Mouse (Mus musculus) stomach, embryonic 14.5 days (tissue): ENCODE results near the gene Tgif2. TPM values are rescaled to one million over a fixed set of nuclear protein-coding genes. Genes with fewer than 3 reads are reported as not detected.
A peak's percentile ranks its signal among the peaks of the same experiment; 100 is the strongest.

Experiments used
- ATAC-seq: fragments of 200-750 bp; cut with Nextera tagmentation; 2 replicates; pipeline ENCODE4 v1.8.0; 2017; ENCODE audit warnings: low read depth, moderate TSS enrichment; ENCODE audit not compliant: insufficient number of reproducible peaks, insufficient read depth, low FRiP score
- H3K27ac ChIP-seq: fragments of 300-500 bp; sonication (generic); 2 replicates; pipeline ENCODE4 v1.5.1; 2014; ENCODE audit warnings: mild to moderate bottlenecking, low read length, moderate library complexity, mixed read lengths
- H3K27me3 ChIP-seq: fragments of 300-500 bp; sonication (generic); 2 replicates; pipeline ENCODE4 v1.6.1; 2014; ENCODE audit warnings: low read length, control low read depth, mixed read lengths; ENCODE audit not compliant: control insufficient read depth, insufficient read depth
- H3K36me3 ChIP-seq: fragments of 300-500 bp; sonication (generic); 2 replicates; pipeline ENCODE4 v1.6.1; 2014; ENCODE audit warnings: mild to moderate bottlenecking, control low read depth, low read length, moderate library complexity, mixed read lengths; ENCODE audit not compliant: control insufficient read depth, insufficient read depth
- H3K4me1 ChIP-seq: fragments of 300-500 bp; sonication (generic); 2 replicates; pipeline ENCODE4 v1.6.1; 2014; ENCODE audit warnings: low read length, control low read depth, mixed read lengths; ENCODE audit not compliant: control insufficient read depth, insufficient read depth
- H3K4me2 ChIP-seq: fragments of 300-500 bp; sonication (generic); replicated peaks from 2 replicates; pipeline ENCODE4 v1.6.1; 2014; ENCODE audit warnings: low read depth, low read length, control low read depth
- H3K4me3 ChIP-seq: fragments of 300-500 bp; sonication (generic); 2 replicates; pipeline ENCODE4 v1.5.1; 2014; ENCODE audit warnings: low read depth, low read length, control low read depth
- H3K9ac ChIP-seq: fragments of 300-500 bp; sonication (generic); replicated peaks from 2 replicates; pipeline ENCODE4 v1.6.1; 2014; ENCODE audit warnings: low read depth, mild to moderate bottlenecking, control low read depth, low read length, moderate library complexity, mixed read lengths
- H3K9me3 ChIP-seq: fragments of 300-500 bp; sonication (generic); 2 replicates; pipeline ENCODE4 v1.6.1; 2016; ENCODE audit warnings: low read depth, low read length, control low read depth; ENCODE audit not compliant: control insufficient read depth
- WGBS: fragments of 180-500 bp; shearing (Covaris S2); extraction: QIAGEN DNeasy Blood & Tissue Kit; methylation state at CpG from one replicate; pipeline ENCODE4 v1.1.7; 2014; 5-methylcytosine and 5-hydroxymethylcytosine counted together
- polyA plus RNA-seq: library from polyadenylated mRNA; unstranded; fragments of >200 nt; fragmentation: Nextera tagmentation; extraction: Ambion mirVana; gene quantifications from 2 replicates; pipeline ENCODE4 v1.2.1, GENCODE M21; 2014

Gene Tgif2
- polyA plus RNA-seq, 1 experiment from 2014 or later = 73.7 TPM

GRCm38 (mm10) chr2:156840301-156841027 lies 657 bp downstream of the Tgif2 start:
- Histone ChIP-seq H3K4me2 (peak overlapping the region; percentile 71), H3K27ac (peak overlapping the region; percentile 98), H3K4me1 (peaks cover 48% of the 10 kb centered on the region), H3K36me3 (peaks cover 20% of the 10 kb centered on the region), H3K27me3 (no peaks in the 10 kb centered on the region), H3K4me3 (peak overlapping the region; percentile 92), H3K9ac (peak overlapping the region; percentile 86), H3K9me3 (no peaks in the 10 kb centered on the region)
- peak; percentile 28 for ATAC-seq
- under 1% methylated on average over 66 of the region's 79 CpGs for WGBS

DNA sequence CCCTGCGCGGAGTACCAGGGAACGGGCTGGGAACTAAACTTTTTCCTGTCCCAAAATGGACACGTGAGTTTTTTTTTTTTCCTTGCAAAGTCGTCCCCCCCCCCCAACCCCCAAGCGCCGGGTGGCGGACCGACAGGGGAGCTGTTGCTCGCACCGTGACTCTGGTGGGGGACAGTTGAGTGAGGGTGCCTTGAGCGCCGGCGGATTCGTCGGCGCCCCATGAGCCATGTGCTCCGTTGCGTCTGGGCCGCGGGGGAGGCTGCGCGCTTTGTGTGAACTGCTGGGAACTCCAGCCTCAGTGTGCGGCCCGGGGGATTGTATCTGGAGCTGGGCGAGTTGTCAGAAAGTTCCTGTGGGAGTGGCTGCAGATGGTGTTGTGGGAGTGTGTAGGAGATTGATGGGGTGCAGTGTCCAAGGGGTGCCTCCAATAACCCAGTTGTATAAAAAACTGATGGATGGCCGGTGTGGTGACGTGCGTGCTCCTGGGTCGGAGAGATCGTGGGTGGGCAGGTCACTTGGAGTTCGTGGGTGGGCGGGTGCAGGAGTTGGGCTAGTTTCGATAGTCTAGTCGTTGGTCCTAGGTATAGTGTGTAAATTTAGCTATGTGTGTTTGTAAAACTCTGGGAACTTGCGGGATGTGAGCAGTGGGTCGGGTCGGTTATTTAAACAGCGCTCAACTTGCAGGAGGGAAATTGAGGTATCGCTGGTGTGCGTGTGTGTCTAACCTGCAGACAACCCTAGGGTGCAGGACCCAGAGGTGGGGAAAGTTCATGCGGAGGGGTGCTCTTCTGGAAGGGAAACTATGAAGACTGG lies 1.4 kb downstream of the Tgif2 start:
- H3K4me1 ChIP-seq = peaks cover 50% of the 10 kb centered on the region

GRCm38 (mm10) chr2:156841841-156842706 lies 2.3 kb downstream of the Tgif2 start:
- H3K9ac ChIP-seq = peak overlapping the region; percentile 86
- no peaks in the 10 kb centered on the region for H3K9me3 ChIP-seq
- peak overlapping the region; percentile 92 for H3K4me3 ChIP-seq
- peak overlapping the region; percentile 98 for H3K27ac ChIP-seq
- H3K36me3 ChIP-seq = peaks cover 26% of the 10 kb centered on the region
- no peaks in the 10 kb centered on the region for H3K27me3 ChIP-seq
- 2% methylated on average over 20 of the region's 20 CpGs for WGBS
- peaks cover 50% of the 10 kb centered on the region for H3K4me1 ChIP-seq
- ATAC-seq = peak; percentile 0; the same call in 1 of the 2 replicates
- H3K4me2 ChIP-seq = peak overlapping the region; percentile 71

More for the DNA sequence above, 1.4 kb downstream of the Tgif2 start:
- H3K27ac ChIP-seq = peak overlapping the region; percentile 98
- peak overlapping the region; percentile 71 for H3K4me2 ChIP-seq
- H3K4me3 ChIP-seq = peak overlapping the region; percentile 92
- peak overlapping the region; percentile 86 for H3K9ac ChIP-seq
- H3K36me3 ChIP-seq = peaks cover 25% of the 10 kb centered on the region
- H3K27me3 ChIP-seq = no peaks in the 10 kb centered on the region
- under 1% methylated on average over 41 of the region's 42 CpGs for WGBS
- no peaks in the 10 kb centered on the region for H3K9me3 ChIP-seq
- ATAC-seq = peak; percentile 8; the same call in 1 of the 2 replicates

GRCm38 (mm10) chr2:156842711-156843110 lies 2.9 kb downstream of the Tgif2 start:
- H3K4me3 ChIP-seq = peak overlapping the region; percentile 92
- peaks cover 52% of the 10 kb centered on the region for H3K4me1 ChIP-seq
- no peak overlapping the region; the same call in 1 of the 2 replicates for H3K9ac ChIP-seq

GRCm38 (mm10) chr2:156843331-156843730 lies 3.5 kb downstream of the Tgif2 start:
- Histone ChIP-seq H3K27ac (peak overlapping the region; percentile 40; the same call in 1 of the 2 replicates), H3K4me2 (peak overlapping the region; percentile 71), H3K9ac (no peak overlapping the region), H3K36me3 (peaks cover 38% of the 10 kb centered on the region), H3K4me3 (no peak overlapping the region), H3K4me1 (peaks cover 54% of the 10 kb centered on the region), H3K27me3 (no peaks in the 10 kb centered on the region), H3K9me3 (no peaks in the 10 kb centered on the region)
- no peak for ATAC-seq
- 62% methylated on average over 10 of the region's 10 CpGs for WGBS

More at GRCm38 (mm10) chr2:156842711-156843110, 2.9 kb downstream of the Tgif2 start:
- no peak for ATAC-seq
- WGBS = 7% methylated on average over 11 of the region's 11 CpGs
- Histone ChIP-seq H3K27ac (peak overlapping the region; percentile 98), H3K9me3 (no peaks in the 10 kb centered on the region), H3K4me2 (peak overlapping the region; percentile 71), H3K36me3 (peaks cover 32% of the 10 kb centered on the region), H3K27me3 (no peaks in the 10 kb centered on the region)

GRCm38 (mm10) chr2:156844715-156845114 lies 4.9 kb downstream of the Tgif2 start:
- no peaks in the 10 kb centered on the region for H3K27me3 ChIP-seq
- 44% methylated on average over 10 of the region's 10 CpGs for WGBS
- peak overlapping the region; percentile 0; the same call in 1 of the 2 replicates for H3K4me2 ChIP-seq
- no peak for ATAC-seq
- no peak overlapping the region for H3K4me3 ChIP-seq
- H3K9me3 ChIP-seq = no peaks in the 10 kb centered on the region
- no peak overlapping the region for H3K9ac ChIP-seq
- H3K4me1 ChIP-seq = peaks cover 48% of the 10 kb centered on the region
- H3K27ac ChIP-seq = peak overlapping the region; percentile 74
- peaks cover 48% of the 10 kb centered on the region for H3K36me3 ChIP-seq

GRCm38 (mm10) chr2:156847653-156848052 lies 7.8 kb downstream of the Tgif2 start:
- H3K4me2 ChIP-seq = no peak overlapping the region
- H3K36me3 ChIP-seq = peaks cover 73% of the 10 kb centered on the region

More at GRCm38 (mm10) chr2:156847653-156848052, 7.8 kb downstream of the Tgif2 start:
- no peak overlapping the region for H3K27ac ChIP-seq
- 59% methylated on average over 6 of the region's 6 CpGs for WGBS
- peaks cover 36% of the 10 kb centered on the region for H3K4me1 ChIP-seq
- no peak overlapping the region for H3K4me3 ChIP-seq
- no peak for ATAC-seq
- no peaks in the 10 kb centered on the region for H3K9me3 ChIP-seq
- no peaks in the 10 kb centered on the region for H3K27me3 ChIP-seq
- H3K9ac ChIP-seq = no peak overlapping the region
